Mouse (Mus musculus) hindbrain, embryonic 12.5 days (tissue): Measurements from ENCODE around the gene Pik3r1. TPM values are rescaled to one million over a fixed set of nuclear protein-coding genes. Genes with fewer than 3 reads are reported as not detected.

Experiments used
- ATAC-seq: fragments of 200-750 bp; cut with Nextera tagmentation; 2 replicates; pipeline ENCODE4 v1.8.0; 2017; ENCODE audit warnings: moderate TSS enrichment; ENCODE audit not compliant: low FRiP score
- H3K27ac ChIP-seq: fragments of 300-500 bp; sonication (generic); 2 replicates; pipeline ENCODE4 v1.5.1; 2016; ENCODE audit warnings: mild to moderate bottlenecking
- H3K27me3 ChIP-seq: fragments of 300-500 bp; sonication (generic); 2 replicates; pipeline ENCODE4 v1.6.1; 2016; ENCODE audit warnings: mild to moderate bottlenecking
- H3K36me3 ChIP-seq: fragments of 300-500 bp; sonication (generic); 2 replicates; pipeline ENCODE4 v1.6.1; 2016; ENCODE audit warnings: mild to moderate bottlenecking
- H3K4me1 ChIP-seq: fragments of 300-500 bp; sonication (generic); 2 replicates; pipeline ENCODE4 v1.6.1; 2016
- H3K4me2 ChIP-seq: fragments of 300-500 bp; sonication (generic); replicated peaks from 2 replicates; pipeline ENCODE4 v1.6.1; 2016; ENCODE audit warnings: mild to moderate bottlenecking
- H3K4me3 ChIP-seq: fragments of 300-500 bp; sonication (generic); 2 replicates; pipeline ENCODE4 v1.5.1; 2016; ENCODE audit warnings: mild to moderate bottlenecking
- H3K9ac ChIP-seq: fragments of 300-500 bp; sonication (generic); 2 replicates; pipeline ENCODE4 v1.6.1; 2016; ENCODE audit warnings: mild to moderate bottlenecking, moderate library complexity
- H3K9me3 ChIP-seq: fragments of 300-500 bp; sonication (generic); replicated peaks from 2 replicates; pipeline ENCODE4 v1.6.1; 2016; ENCODE audit warnings: mild to moderate bottlenecking
- WGBS: fragments of 180-500 bp; shearing (Covaris S2); methylation state at CpG from one replicate; pipeline ENCODE4 v1.1.7; 2016; 5-methylcytosine and 5-hydroxymethylcytosine counted together
- polyA plus RNA-seq: library from polyadenylated mRNA; unstranded; fragments of >200 nt; fragmentation: Nextera tagmentation; extraction: Ambion mirVana; gene quantifications from 2 replicates; pipeline ENCODE4 v1.2.1, GENCODE M21; 2016

The Pik3r1 gene
- polyA plus RNA-seq, 1 experiment from 2014 or later = 31.4 TPM

GRCm38 (mm10) chr13:101744943-101745342 is 23.1 kb downstream of the Pik3r1 start:
- Histone ChIP-seq H3K27me3 (no peaks in the 10 kb centered on the region), H3K9me3 (no peaks in the 10 kb centered on the region), H3K4me3 (no peak overlapping the region), H3K4me1 (no peaks in the 10 kb centered on the region), H3K9ac (no peak overlapping the region), H3K36me3 (no peaks in the 10 kb centered on the region), H3K4me2 (no peak overlapping the region), H3K27ac (no peak overlapping the region)
- no peak for ATAC-seq
- 75% methylated on average over 5 of the region's 5 CpGs for WGBS

- Histone ChIP-seq H3K4me3 (no peak overlapping the region), H3K36me3 (no peaks in the 10 kb centered on the region), H3K27me3 (no peaks in the 10 kb centered on the region), H3K4me2 (no peak overlapping the region), H3K9me3 (no peaks in the 10 kb centered on the region), H3K27ac (no peak overlapping the region), H3K9ac (no peak overlapping the region), H3K4me1 (no peaks in the 10 kb centered on the region)
- ATAC-seq = no peak
- 86% methylated on average over 2 of the region's 2 CpGs for WGBS
Measured at GRCm38 (mm10) chr13:101744053-101744452, 24.0 kb downstream of the Pik3r1 start.

- Histone ChIP-seq H3K9me3 (no peaks in the 10 kb centered on the region), H3K27ac (no peak overlapping the region), H3K9ac (no peak overlapping the region), H3K27me3 (no peaks in the 10 kb centered on the region), H3K4me1 (no peaks in the 10 kb centered on the region), H3K4me3 (no peak overlapping the region), H3K36me3 (no peaks in the 10 kb centered on the region), H3K4me2 (no peak overlapping the region)
- no peak for ATAC-seq
- 86% methylated on average over 8 of the region's 8 CpGs for WGBS
Measured at GRCm38 (mm10) chr13:101743247-101743646, 24.8 kb downstream of the Pik3r1 start.

GRCm38 (mm10) chr13:101742596-101742995 is 25.4 kb downstream of the Pik3r1 start:
- 71% methylated on average over 6 of the region's 6 CpGs for WGBS
- ATAC-seq = no peak
- H3K9me3 ChIP-seq = no peaks in the 10 kb centered on the region

GRCm38 (mm10) chr13:101741530-101742309 is 26.3 kb downstream of the Pik3r1 start:
- no peak for ATAC-seq
- no peaks in the 10 kb centered on the region for H3K36me3 ChIP-seq
- no peak overlapping the region for H3K27ac ChIP-seq
- WGBS = 88% methylated on average over 11 of the region's 11 CpGs
- H3K27me3 ChIP-seq = no peaks in the 10 kb centered on the region
- no peak overlapping the region for H3K4me2 ChIP-seq
- H3K4me3 ChIP-seq = no peak overlapping the region
- peaks cover under 1% of the 10 kb centered on the region; the same call in 1 of the 2 replicates for H3K4me1 ChIP-seq
- H3K9ac ChIP-seq = no peak overlapping the region
- no peaks in the 10 kb centered on the region for H3K9me3 ChIP-seq

More at GRCm38 (mm10) chr13:101742596-101742995, 25.4 kb downstream of the Pik3r1 start:
- no peak overlapping the region for H3K4me2 ChIP-seq
- no peaks in the 10 kb centered on the region for H3K27me3 ChIP-seq
- no peak overlapping the region for H3K9ac ChIP-seq
- no peaks in the 10 kb centered on the region for H3K4me1 ChIP-seq
- no peaks in the 10 kb centered on the region for H3K36me3 ChIP-seq
- no peak overlapping the region for H3K27ac ChIP-seq
- H3K4me3 ChIP-seq = no peak overlapping the region

- Histone ChIP-seq H3K9me3 (no peaks in the 10 kb centered on the region), H3K9ac (no peak overlapping the region), H3K27me3 (no peaks in the 10 kb centered on the region), H3K27ac (no peak overlapping the region), H3K36me3 (no peaks in the 10 kb centered on the region), H3K4me1 (peaks cover 4% of the 10 kb centered on the region; the same call in 1 of the 2 replicates), H3K4me2 (no peak overlapping the region), H3K4me3 (no peak overlapping the region)
- WGBS = 76% methylated on average over 4 of the region's 4 CpGs
- ATAC-seq = no peak
Measured at GRCm38 (mm10) chr13:101739732-101740381, 28.2 kb downstream of the Pik3r1 start.

GRCm38 (mm10) chr13:101738769-101739168 is 29.2 kb downstream of the Pik3r1 start:
- H3K9ac ChIP-seq = no peak overlapping the region
- 84% methylated on average over 6 of the region's 6 CpGs for WGBS
- no peak overlapping the region for H3K4me2 ChIP-seq
- no peaks in the 10 kb centered on the region for H3K9me3 ChIP-seq
- no peak for ATAC-seq
- peaks cover 4% of the 10 kb centered on the region; the same call in 1 of the 2 replicates for H3K4me1 ChIP-seq
- no peak overlapping the region for H3K27ac ChIP-seq
- no peaks in the 10 kb centered on the region for H3K27me3 ChIP-seq
- no peak overlapping the region for H3K4me3 ChIP-seq
- no peaks in the 10 kb centered on the region for H3K36me3 ChIP-seq

- Histone ChIP-seq H3K36me3 (no peaks in the 10 kb centered on the region), H3K9me3 (no peaks in the 10 kb centered on the region), H3K4me3 (no peak overlapping the region), H3K9ac (no peak overlapping the region), H3K4me1 (peaks cover 4% of the 10 kb centered on the region; the same call in 1 of the 2 replicates), H3K27me3 (no peaks in the 10 kb centered on the region), H3K4me2 (no peak overlapping the region), H3K27ac (no peak overlapping the region)
- no peak for ATAC-seq
- WGBS = 72% methylated on average over 16 of the region's 16 CpGs
Measured at GRCm38 (mm10) chr13:101736521-101737387, 31.3 kb downstream of the Pik3r1 start.

- H3K27ac ChIP-seq = no peak overlapping the region
- no peak overlapping the region for H3K9ac ChIP-seq
- no peaks in the 10 kb centered on the region for H3K9me3 ChIP-seq
- no peak for ATAC-seq
- 67% methylated on average over 8 of the region's 8 CpGs for WGBS
- H3K4me1 ChIP-seq = peaks cover 5% of the 10 kb centered on the region; the same call in 1 of the 2 replicates
- H3K36me3 ChIP-seq = no peaks in the 10 kb centered on the region
- H3K4me3 ChIP-seq = no peak overlapping the region
- no peak overlapping the region for H3K4me2 ChIP-seq
- no peaks in the 10 kb centered on the region for H3K27me3 ChIP-seq
Measured at GRCm38 (mm10) chr13:101735364-101736120, 32.5 kb downstream of the Pik3r1 start.

- H3K4me3 ChIP-seq = no peak overlapping the region
- WGBS = 94% methylated on average over 7 of the region's 7 CpGs
- ATAC-seq = no peak
- H3K27me3 ChIP-seq = no peaks in the 10 kb centered on the region
- H3K4me2 ChIP-seq = no peak overlapping the region
- peaks cover 18% of the 10 kb centered on the region for H3K4me1 ChIP-seq
- no peaks in the 10 kb centered on the region for H3K36me3 ChIP-seq
- no peak overlapping the region for H3K9ac ChIP-seq
- no peak overlapping the region for H3K27ac ChIP-seq
- no peaks in the 10 kb centered on the region for H3K9me3 ChIP-seq
Measured at GRCm38 (mm10) chr13:101734227-101734626, 33.8 kb downstream of the Pik3r1 start.

GRCm38 (mm10) chr13:101732675-101733074 is 35.3 kb downstream of the Pik3r1 start:
- Histone ChIP-seq H3K9me3 (no peaks in the 10 kb centered on the region), H3K4me1 (peaks cover 20% of the 10 kb centered on the region), H3K36me3 (no peaks in the 10 kb centered on the region), H3K27ac (no peak overlapping the region), H3K4me2 (no peak overlapping the region), H3K9ac (no peak overlapping the region), H3K4me3 (no peak overlapping the region), H3K27me3 (no peaks in the 10 kb centered on the region)
- ATAC-seq = no peak
- WGBS = 74% methylated on average over 10 of the region's 10 CpGs
